Mouse (Mus musculus) gastrocnemius, postnatal 14 days (tissue): ENCODE results near the gene Slc16a5. TPM values are rescaled to one million over a fixed set of nuclear protein-coding genes. Genes with fewer than 3 reads are reported as not detected.

Experiments used
- DNase-seq: peaks from one replicate; pipeline ENCODE4 v3.0.0; 2021; ENCODE audit warnings: mixed read lengths
- intact Hi-C: fragments of 180-260 bp; cut with DNase I; formaldehyde crosslinking; loops from one replicate; pipeline ENCODE4 v1.15.1; 2025; ENCODE audit warnings: low total_unique reads
- microRNA-seq, 2 experiments: library from miRNA; unstranded; fragments of <30 nt; microRNA quantifications; one replicate each; pipeline ENCODE4 v1.2.0; 2021
- total RNA-seq, 2 experiments: library from RNA; stranded (reverse); gene quantifications; 2 replicates each; pipeline ENCODE4 v1.2.3; 2021

The Slc16a5 gene
- total RNA-seq, 2 experiments from 2014 or later: not detected

DNA sequence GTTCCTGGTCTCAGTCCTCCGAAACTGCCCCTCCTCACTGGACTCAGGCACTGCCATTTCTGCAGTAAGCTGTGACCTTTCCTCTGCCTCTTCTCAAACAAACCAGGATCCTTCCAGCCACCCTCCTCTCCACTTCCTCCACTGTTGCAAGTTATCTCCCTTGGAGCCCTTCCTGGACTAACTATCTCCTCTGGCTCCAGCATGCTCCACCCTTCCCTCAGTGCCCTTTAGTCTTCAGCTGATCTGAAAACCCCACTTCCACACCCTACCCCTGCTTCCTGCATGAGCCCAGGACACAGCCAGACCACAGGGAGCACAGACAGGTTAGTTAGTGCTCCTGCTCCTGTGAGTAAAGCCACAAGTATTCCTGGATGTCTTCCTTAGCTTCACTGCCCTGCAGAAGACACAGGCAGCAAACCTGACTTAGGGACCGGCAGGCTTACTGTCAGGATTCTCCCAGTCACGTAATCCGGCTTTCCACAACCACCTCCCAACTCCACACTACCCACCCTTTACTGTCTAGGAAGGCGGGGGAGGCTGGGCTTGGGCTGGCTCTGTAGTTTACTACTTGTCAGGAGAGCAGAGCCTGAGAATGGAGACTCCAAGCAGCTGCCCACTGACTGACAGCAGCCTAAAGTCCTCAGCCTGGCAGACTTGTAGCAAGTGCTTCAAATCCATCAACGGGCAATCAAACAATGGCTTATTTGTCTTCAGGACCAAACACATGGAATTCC is 47.7 kb downstream of the Slc16a5 start:
- intact Hi-C loops: no loop called here
- DNase-seq: peak; percentile 29

DNA sequence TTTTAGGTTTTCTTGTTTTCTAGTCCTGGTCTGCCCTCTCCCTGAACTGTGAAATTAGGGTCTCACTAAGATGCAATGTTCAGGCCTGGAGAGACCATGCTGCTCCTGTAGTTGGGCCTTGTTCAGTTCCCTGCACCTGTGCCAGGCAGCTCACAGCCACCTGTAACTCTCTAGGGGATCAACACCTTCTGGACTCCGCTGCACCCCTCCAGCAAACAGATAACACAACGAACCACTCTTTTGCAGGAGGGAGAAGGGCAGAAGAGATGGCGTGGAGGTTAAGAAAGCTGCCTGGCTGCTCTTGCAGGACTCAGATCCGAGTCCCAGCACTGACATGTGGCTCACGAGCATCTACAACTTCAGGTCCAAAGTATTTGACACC is 48.2 kb downstream of the Slc16a5 start:
- intact Hi-C loops: no loop called here
- no peak for DNase-seq

DNA sequence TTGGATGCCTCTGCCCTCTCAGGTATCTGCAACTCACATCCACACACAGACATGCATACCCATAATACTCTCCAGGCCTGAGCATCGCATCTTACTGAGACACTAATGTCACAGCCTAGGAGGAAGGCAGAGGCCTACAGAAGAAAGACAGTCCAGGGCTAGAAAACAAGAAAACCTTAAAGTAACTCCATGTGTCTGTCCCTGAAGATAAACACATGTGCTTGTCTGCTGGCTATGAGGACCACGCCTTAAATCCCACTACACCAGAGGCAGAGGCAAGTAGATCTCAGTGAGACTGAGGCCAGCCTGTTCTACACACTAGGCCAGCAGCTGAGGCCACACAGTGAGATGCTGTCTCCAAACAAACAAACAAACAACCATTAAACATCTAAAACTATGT is 48.8 kb downstream of the Slc16a5 start:
- intact Hi-C loops: no loop called here
- DNase-seq: no peak

DNA sequence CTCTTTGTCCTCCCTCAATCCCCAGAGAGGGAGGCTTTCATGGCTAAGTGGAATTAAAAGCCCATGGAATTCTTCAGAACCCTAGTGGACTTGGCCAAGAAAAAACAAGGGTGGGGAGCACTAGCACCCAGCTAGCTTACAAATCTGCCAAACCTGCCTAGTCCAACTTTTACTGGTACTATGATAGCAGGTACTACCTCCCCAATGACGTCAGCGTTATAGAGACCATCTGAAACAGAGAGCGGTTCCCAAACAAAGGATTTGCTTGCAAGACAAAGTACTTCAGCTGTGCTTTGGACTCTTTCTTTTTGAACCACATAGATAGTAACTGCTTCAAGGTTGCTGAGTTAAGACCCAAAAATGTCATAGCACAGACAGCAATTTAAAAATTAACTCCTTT is 49.7 kb downstream of the Slc16a5 start:
- intact Hi-C loops: no loop called here
- no peak for DNase-seq

DNA sequence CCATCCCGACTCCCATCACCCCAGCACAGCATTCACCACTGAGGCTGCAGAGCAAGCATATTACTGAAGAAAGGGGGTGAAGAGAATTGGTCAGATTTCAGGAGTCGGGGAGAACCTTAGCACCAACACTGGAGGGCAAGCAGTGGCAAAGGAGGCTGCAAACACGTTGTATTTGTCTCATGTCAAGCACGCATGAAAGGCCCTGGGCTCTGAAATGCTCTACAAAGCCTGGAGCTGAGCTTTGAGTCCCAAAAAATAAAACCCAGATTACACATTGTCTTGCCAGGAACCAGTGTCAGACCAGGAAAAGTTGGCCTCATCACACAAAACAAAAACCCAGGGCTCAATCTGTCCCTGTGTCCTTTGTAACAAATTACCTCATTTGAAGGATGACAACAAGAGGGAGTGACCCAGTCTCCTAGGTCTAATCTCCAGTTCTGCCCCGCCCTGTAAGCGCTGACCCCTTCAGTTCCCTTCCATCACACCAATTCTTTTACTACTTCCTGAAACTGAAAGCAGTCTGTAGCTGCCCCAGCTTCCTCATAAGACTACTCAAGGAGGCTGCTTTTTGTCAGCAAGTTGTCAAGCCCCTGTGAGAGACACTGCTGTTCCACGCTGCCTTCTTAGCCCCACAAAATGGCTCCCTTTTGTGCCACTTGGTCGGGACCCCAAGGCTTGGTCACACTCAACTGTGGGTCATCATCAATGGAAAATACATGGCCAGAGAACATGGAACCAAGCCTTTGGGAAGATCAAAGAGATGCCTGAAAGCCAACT is 50.3 kb downstream of the Slc16a5 start:
- intact Hi-C loops: no loop called here
- DNase-seq: no peak

DNA sequence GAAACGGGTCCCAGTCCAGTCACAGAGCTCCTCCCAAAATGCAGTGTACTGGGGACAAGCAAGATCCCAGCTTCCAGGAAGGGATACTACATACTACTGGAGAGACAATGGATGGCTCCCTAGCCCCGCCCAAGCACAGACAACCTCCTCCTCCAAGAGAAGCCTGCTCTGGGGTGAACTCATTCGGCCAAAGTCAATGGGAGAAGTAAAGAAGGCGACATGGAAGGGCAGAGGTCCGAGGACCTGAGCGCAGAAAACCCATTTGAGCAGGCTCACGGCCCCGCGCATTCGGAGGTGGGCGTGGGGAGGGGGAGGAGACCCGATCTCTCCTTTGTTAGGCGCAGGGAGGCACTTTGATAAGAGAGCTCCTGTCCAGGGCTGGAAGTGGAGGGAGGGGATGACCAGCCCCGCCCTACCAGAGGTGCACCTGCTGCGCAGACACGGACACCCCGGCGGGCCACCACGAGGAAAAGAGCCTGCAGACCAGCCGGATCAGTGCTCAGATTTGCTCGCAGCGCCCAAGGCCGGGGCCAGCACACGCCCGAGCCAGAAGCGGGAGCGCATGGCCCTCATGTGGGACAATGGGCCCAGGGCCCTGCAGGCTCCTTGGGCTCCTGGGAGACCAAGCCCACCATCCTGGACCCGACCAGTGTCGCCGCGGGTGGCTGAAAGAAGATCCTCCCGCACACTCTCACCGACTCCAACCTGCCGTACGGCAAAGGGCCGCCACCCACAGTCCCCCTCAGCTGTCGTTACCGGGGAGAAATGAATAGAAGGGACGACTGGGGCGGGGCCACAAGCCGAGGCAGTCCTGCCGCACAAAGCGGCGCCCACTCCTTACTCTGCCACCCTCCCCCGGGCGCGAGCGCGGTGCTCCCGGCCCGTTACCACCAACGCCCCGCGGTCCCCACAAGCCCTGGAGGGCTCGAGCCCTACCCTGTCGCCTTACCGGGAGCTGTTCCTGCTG is 51.3 kb downstream of the Slc16a5 start:
- intact Hi-C loops: no loop called here
- DNase-seq: peak; percentile 59

DNA sequence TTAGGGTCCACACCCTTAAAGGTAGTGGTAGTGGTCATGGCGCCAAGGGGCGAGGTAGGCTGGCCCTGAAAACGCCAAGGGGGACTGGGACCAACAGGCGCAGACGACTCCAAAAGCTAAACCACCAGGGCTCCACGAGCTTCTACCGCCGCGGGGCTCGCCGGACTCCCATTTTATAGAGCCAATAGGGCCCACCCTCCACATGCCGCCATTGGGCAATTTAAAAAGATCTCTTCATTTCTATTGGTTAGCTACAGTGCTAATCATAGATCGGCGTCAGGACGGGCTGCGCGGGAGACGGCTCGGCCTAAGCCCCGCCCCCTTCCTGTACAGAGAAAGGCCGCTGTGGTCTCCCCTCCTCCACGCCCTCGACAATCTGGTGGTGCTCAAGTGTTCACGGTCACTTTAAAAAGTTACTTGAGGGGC is 52.0 kb downstream of the Slc16a5 start, which contains the start of gene Jpt1:
Gene Jpt1, minus strand, starts transcription at position 150 of the 426 bp plus-strand sequence.
- DNase-seq: peak; percentile 95
- intact Hi-C loops: no loop called here

DNA sequence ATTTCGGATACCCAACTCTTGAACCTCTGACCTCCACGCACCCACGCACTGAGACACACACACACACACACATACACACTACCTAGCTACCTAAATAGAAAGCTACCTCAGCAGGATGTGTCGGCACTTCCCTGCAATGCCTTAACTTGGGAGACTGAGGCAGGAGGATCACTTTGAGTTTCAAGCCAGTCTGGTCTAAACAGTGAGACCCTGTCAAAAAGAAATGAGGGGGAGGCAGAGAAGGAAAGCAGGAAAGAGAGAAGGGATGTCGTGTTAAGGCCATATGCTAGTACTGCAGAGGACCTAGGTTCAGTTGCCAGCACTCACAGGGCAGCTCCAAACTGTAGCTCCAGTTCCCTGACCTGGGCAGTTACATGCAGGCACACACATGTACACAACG is 52.7 kb downstream of the Slc16a5 start:
- intact Hi-C loops: no loop called here
- DNase-seq: no peak

DNA sequence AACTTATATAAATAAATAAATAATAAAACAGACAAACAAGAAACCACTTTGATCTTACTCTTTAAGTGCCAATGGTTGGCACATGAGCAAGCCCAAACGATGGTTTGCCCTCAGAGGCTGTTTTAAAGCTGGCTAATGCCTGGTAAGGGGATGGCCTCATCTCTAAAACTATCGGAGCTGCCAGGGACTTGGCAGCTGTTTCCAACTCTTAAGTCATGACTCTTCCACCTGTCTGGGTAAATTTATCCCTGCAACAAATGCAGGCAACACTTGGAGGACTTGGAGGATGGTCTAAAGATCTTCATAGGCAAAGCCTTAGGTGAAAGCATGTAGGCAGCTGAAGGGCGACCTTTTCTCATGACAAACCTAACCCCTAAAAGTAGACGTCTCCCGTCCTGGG is 54.7 kb downstream of the Slc16a5 start:
- intact Hi-C loops: no loop called here
- no peak for DNase-seq

DNA sequence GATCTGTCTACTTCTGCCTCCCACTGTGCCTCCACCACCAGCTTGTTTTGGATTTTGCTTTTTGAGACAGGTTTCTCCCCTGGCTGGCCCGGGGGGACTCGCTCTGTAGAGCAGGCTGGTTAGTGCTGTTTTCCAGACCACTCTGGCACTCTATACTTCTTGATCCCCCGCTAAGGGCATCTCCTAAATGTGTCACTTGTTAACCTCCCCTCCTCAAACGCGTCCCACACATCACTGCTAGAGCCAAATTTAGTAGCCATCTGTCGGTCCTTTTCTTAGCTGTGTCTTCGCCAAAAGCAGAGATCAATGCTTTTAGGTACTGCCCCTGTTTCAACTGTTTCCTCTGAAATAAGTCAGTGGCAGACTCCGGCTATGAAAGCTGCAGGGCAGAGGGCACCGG is 56.4 kb downstream of the Slc16a5 start:
- no peak for DNase-seq
- intact Hi-C loops: no loop called here

DNA sequence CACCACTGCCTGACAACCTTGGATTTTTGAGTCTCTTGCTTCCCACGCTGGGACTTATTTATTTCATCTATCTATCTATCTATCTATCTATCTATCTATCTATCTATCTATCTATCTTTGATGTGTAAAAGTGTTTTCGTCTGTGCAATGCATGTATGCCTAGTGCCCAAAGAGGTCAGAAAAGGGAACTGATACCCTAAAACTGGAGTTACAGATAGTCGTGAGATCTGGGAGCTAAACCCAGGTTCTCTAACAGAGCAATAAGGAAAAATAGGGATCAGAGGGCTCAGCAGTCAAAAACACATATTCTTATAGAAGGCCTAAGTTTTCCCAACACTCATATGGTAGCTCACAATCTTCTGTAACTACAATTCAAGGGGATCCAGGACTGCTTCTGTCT is 57.3 kb downstream of the Slc16a5 start:
- no peak for DNase-seq
- intact Hi-C loops: no loop called here

DNA sequence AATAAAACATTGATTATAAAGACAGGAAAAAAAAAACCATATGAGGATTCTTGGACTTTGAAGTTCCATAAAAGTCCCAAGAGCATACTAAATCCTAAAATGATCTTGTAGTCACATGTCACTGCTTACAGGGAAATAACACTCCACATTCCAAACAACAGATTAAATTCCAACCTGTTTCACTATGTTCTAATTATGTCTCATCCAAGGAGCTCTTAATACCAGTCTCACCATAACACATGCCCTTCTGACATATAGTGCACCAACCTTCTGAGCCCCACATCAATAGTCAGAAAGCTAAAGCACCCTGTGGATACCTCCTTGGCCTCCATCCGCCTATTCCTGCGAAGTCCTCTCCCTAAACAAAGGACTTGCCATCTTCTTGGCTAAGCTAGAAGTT is 57.9 kb downstream of the Slc16a5 start:
- intact Hi-C loops: no loop called here

DNA sequence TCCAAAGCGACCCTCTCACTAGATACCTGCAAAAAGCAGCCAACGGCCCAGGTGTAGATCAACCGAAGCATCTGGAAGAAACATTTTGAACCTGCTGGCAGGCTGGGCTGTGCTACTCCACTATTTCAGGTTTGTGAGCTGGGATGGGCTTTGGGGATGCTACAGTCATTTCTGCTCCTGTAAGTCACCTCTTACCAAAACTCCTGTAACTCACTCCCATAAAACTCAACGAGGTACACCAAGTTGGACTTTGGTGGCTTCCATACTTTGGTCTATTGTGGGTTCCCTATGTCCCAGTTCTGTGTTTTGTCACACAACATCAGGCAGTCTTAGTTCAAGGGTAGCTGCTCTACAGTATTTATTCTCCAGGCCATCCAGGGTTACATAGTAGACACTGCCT is 58.8 kb downstream of the Slc16a5 start:
- intact Hi-C loops: no loop called here
- DNase-seq: no peak

More for the DNA sequence above, 57.9 kb downstream of the Slc16a5 start:
- no peak for DNase-seq

DNA sequence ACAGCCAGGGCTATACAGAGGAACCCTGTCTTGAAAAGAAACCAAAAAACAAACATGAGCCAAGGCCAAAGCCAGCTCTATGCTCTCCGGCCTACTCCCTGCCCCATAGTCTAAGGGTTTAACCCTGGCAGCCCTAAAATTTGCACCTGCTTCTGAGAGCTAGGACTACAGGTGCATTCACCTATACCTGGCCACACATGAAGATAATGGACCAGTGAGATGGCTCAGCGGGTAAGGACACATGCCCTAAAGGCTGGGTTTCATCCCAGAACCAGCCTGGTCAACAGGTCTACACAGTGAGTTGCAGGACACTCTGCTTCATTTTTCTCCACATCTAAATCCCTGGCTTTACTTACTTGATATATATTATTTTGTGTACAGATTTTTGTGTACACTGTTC is 60.0 kb downstream of the Slc16a5 start:
- intact Hi-C loops: no loop called here
- DNase-seq: no peak

DNA sequence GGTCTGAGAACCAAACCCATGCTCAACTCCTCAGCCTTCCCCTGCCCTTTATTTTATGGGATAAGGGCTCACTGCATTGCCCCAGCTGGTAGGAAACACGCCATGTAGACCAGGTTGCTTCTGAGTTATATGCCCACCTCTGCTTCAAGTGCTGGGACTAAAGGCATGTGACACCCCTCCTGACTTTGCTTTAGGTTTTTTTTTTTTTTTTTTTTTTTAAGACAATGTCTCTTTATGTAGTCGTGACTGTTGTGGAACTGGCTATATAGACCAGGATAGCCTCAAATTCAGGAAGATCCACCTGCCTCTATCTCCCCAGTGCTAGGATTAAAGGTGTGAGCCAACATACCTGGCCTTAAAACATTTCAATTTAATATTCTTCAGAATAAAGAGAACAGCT is 60.4 kb downstream of the Slc16a5 start:
- DNase-seq: no peak
- intact Hi-C loops: no loop called here

Small RNA genes within 50 kb of the gene (microRNA-seq; reads per million reads assigned to microRNA genes)
- gene Mir3968: 0 reads per million in 2 experiments

Other genes with a start within 250 kb of the Slc16a5 start
- gene Grin2c, start 195.2 kb upstream of the Slc16a5 start, total RNA-seq: not detected
- gene Fdxr, start 185.4 kb upstream of the Slc16a5 start, total RNA-seq: 1 to 10 TPM; 5.4 to 6.0 TPM
- gene Fads6, start 164.8 kb upstream of the Slc16a5 start, total RNA-seq: 1 to 10 TPM; 1.6 to 1.7 TPM
- not detected for gene Otop2, start 155.3 kb upstream of the Slc16a5 start, total RNA-seq
- gene Ush1g, start 140.4 kb upstream of the Slc16a5 start, total RNA-seq: under 1 TPM; 0.25 to 0.73 TPM
- not detected for gene Otop3, start 127.7 kb upstream of the Slc16a5 start, total RNA-seq
- gene Hid1, start 94.7 kb upstream of the Slc16a5 start, total RNA-seq: 1 to 10 TPM; 2.9 to 4.3 TPM
- 1 to 10 TPM; 4.8 to 8.3 TPM for gene Cdr2l, start 80.6 kb upstream of the Slc16a5 start, total RNA-seq
- 100 to 1,000 TPM; 103 to 107 TPM for gene Mrpl58, start 58.7 kb upstream of the Slc16a5 start, total RNA-seq
- 1,000 to 10,000 TPM; 1,042 to 1,140 TPM for gene Atp5h, start 42.5 kb upstream of the Slc16a5 start, total RNA-seq
- gene Kctd2, start 42.3 kb upstream of the Slc16a5 start, total RNA-seq: 10 to 100 TPM; 12.8 to 15.5 TPM
- not detected for gene Trim80, start 21.9 kb upstream of the Slc16a5 start, total RNA-seq
- 1 to 10 TPM; 1.4 TPM for gene Armc7, start 13.2 kb downstream of the Slc16a5 start, total RNA-seq
- 10 to 100 TPM; 11.9 to 15.1 TPM for gene Nt5c, start 29.4 kb downstream of the Slc16a5 start, total RNA-seq
- 10 to 100 TPM; 84.9 to 97.5 TPM for gene Jpt1, start 51.9 kb downstream of the Slc16a5 start, total RNA-seq
- gene Sumo2, start 73.8 kb downstream of the Slc16a5 start, total RNA-seq: 100 to 1,000 TPM; 121 to 143 TPM
- gene Nup85, start 102.0 kb downstream of the Slc16a5 start, total RNA-seq: 10 to 100 TPM; 14.7 to 18.9 TPM
- gene Mrps7, start 141.5 kb downstream of the Slc16a5 start, total RNA-seq: 10 to 100 TPM; 63.6 to 65.4 TPM
- gene Gga3, start 141.6 kb downstream of the Slc16a5 start, total RNA-seq: 10 to 100 TPM; 10.9 to 13.2 TPM
- gene Mif4gd, start 150.5 kb downstream of the Slc16a5 start, total RNA-seq: 10 to 100 TPM; 35.7 to 42.9 TPM
- gene Slc25a19, start 165.8 kb downstream of the Slc16a5 start, total RNA-seq: 10 to 100 TPM; 40.9 to 45.2 TPM
- gene Grb2, start 246.1 kb downstream of the Slc16a5 start, total RNA-seq: 10 to 100 TPM; 76.5 to 93.9 TPM